Mouse (Mus musculus): ENCODE data around the gene Ap1g1. TPM values are rescaled to one million over a fixed set of nuclear protein-coding genes. Genes with fewer than 3 reads are reported as not detected.

The Ap1g1 gene
- polyA plus RNA-seq, 1 experiment, result not detected

DNA sequence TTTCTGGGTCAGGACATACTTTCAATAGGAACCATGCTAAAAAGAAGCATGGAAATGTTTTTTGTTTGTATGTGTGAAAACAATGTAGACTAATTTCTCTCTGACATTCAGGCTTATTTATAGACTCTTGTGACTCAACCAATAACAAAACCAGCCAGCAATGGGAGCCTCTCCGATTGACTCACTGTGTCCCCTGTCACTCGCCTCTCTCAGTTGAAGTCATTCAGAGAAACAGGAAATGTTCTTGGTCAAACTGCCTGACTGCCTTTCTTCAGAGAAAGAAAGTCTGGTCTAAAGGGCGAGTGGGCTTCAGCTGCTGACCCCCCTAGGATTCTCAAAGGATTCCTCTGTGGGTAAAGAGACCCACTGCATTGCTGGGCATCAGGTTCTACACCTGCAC, 5.2 kb upstream of the Ap1g1 start:
- TF ChIP-seq POLR2A (IDR thresholded peaks at IDR 0.05; ENCODE audit: insufficient read depth, low read depth, low read length), result no peak
- TF ChIP-seq CTCF (IDR thresholded peaks at IDR 0.05; ENCODE audit: insufficient read depth, low read depth, low read length), result no peak
- peaks cover 3% of the 10 kb centered on the region; the same call in 1 of the 2 replicates for H3K4me1 ChIP-seq (ENCODE audit: control insufficient read depth, insufficient read depth, low read length)
- no peak overlapping the region for H3K27ac ChIP-seq (ENCODE audit: insufficient read depth, low read depth, low read length)
- whole genome bisulfite sequencing, result 29% methylated on average over 3 of the region's 3 CpGs
- no peak overlapping the region for H3K4me3 ChIP-seq (ENCODE audit: insufficient read depth, low read depth, low read length)

DNA sequence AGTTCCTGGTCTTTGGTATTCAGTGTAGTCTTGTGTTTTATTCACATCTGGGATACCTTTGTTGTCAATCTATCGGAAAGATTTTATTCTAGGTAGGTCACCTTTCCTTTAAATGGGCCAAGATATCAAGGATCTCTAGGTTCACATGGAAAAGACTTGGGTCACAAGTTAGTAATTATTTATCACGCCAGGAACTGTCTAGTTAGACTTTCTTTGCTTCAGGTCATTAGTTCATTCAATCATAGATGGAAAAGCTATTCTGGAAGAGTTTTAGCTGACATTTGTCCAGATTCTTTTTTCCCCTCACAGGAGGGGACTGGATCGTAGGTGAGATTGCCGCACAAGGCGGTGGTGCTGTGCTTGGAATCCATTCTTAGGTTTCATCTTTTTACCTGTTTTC, 503 bp upstream of the Ap1g1 start:
- peaks cover 3% of the 10 kb centered on the region; the same call in 1 of the 2 replicates for H3K4me1 ChIP-seq (ENCODE audit: control insufficient read depth, insufficient read depth, low read length)
- TF ChIP-seq CTCF (IDR thresholded peaks at IDR 0.05; ENCODE audit: insufficient read depth, low read depth, low read length), result no peak
- no peak for TF ChIP-seq POLR2A (IDR thresholded peaks at IDR 0.05; ENCODE audit: insufficient read depth, low read depth, low read length)
- H3K4me3 ChIP-seq (ENCODE audit: insufficient read depth, low read depth, low read length), result 0 out of 2 replicates have a peak overlapping the region, but pooled peaks have one; percentile 87
- no peak overlapping the region for H3K27ac ChIP-seq (ENCODE audit: insufficient read depth, low read depth, low read length)
- 21% methylated on average over 5 of the region's 5 CpGs for WGBS

DNA sequence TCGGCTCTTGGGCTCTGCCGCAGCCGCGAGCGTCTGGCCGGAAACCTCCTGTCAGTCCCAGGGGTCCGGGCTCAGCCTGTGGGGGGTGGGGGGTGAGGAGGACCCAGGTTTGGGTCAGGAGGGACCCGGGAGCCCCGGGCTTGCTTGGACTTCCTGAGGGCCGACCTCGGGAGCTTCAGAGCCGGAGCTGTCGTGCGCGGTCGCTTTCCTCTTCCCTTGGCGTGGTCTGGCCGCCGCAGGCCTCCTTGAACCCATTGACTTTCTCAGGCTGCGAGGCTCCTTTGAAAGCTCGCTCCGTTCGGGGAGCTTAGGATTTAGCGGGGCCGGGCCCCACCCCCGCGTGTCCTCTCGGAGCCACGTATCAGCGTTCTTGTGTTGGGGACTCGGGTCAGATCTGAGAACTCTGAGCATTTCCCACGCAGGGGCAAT, 653 bp downstream of the Ap1g1 start:
- Histone ChIP-seq H3K4me3 (ENCODE audit: insufficient read depth, low read depth, low read length) (peak overlapping the region; percentile 87), H3K27ac (ENCODE audit: insufficient read depth, low read depth, low read length) (peak overlapping the region; percentile 99), H3K4me1 (ENCODE audit: control insufficient read depth, insufficient read depth, low read length) (no peaks in the 10 kb centered on the region)
- no peak for TF ChIP-seq POLR2A (IDR thresholded peaks at IDR 0.05; ENCODE audit: insufficient read depth, low read depth, low read length)
- no peak for TF ChIP-seq CTCF (IDR thresholded peaks at IDR 0.05; ENCODE audit: insufficient read depth, low read depth, low read length)
- under 1% methylated on average over 32 of the region's 32 CpGs for WGBS

DNA sequence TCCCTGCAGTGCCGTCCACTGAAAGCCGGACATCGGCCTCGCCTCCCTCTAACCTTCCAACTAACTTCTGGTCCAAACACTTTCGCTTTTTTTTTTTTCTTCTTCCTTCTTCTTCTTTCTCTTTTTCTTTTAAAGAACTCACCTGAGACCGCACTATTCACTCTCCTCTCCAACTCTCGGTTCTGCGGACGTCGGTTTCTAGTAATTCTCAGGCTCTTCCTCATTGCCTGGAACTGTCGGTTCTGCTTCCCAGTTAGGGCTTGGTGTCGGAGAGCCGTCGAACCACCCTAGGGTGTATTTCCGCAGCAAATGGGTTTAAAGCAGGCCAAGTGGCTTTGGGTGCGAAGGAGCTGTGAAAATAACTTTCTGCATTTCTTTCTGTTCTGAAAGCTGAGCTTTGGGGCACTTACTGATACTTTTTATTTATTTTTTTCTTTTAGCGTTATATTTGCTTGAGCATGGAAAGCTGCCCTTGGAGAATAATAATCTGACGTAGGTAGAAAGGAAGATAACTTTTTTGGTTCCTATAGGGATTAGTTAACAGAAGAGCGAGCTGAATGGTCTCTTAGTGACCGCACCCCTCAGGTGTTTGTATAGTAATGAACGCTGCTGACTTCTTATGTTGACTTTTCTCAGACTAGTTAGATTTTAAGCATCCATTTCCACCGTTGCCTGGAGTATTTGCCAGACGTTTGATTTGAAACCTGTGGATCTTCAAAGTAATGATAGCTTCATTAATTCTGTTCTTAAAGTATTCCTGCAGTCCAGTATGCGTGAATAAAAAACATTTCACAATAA, 1.3 kb downstream of the Ap1g1 start:
- no peak overlapping the region; the same call in 1 of the 2 replicates for H3K27ac ChIP-seq (ENCODE audit: insufficient read depth, low read depth, low read length)
- 16% methylated on average over 24 of the region's 24 CpGs for WGBS
- H3K4me3 ChIP-seq (ENCODE audit: insufficient read depth, low read depth, low read length), result peak overlapping the region; percentile 87
- H3K4me1 ChIP-seq (ENCODE audit: control insufficient read depth, insufficient read depth, low read length), result no peaks in the 10 kb centered on the region
- TF ChIP-seq CTCF (IDR thresholded peaks at IDR 0.05; ENCODE audit: insufficient read depth, low read depth, low read length), result no peak
- TF ChIP-seq POLR2A (IDR thresholded peaks at IDR 0.05; ENCODE audit: insufficient read depth, low read depth, low read length), result no peak

DNA sequence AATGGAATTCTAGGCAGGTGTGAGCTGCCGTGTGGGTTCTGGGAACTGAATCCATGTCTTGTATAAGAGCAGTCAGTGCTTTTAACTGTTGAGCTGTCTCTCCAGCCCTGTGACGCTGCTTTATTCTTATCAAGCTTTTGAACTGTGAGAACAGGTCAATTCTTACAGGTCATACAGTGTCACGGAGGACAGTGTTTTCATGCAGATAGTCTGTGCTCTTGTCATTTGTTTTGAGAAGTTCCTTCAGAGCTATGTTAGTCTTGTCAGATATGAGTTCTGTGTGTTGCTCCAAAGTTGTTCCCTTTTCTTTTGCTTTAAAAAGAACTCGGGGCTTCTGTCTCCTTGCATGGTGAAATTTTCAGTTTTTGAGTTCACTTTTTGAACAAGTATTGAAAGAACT, 2.2 kb downstream of the Ap1g1 start:
- 48% methylated on average over 4 of the region's 4 CpGs for WGBS
- TF ChIP-seq POLR2A (IDR thresholded peaks at IDR 0.05; ENCODE audit: insufficient read depth, low read depth, low read length), result no peak
- TF ChIP-seq CTCF (IDR thresholded peaks at IDR 0.05; ENCODE audit: insufficient read depth, low read depth, low read length), result no peak
- Histone ChIP-seq H3K4me3 (ENCODE audit: insufficient read depth, low read depth, low read length) (no peak overlapping the region), H3K4me1 (ENCODE audit: control insufficient read depth, insufficient read depth, low read length) (no peaks in the 10 kb centered on the region), H3K27ac (ENCODE audit: insufficient read depth, low read depth, low read length) (no peak overlapping the region)

DNA sequence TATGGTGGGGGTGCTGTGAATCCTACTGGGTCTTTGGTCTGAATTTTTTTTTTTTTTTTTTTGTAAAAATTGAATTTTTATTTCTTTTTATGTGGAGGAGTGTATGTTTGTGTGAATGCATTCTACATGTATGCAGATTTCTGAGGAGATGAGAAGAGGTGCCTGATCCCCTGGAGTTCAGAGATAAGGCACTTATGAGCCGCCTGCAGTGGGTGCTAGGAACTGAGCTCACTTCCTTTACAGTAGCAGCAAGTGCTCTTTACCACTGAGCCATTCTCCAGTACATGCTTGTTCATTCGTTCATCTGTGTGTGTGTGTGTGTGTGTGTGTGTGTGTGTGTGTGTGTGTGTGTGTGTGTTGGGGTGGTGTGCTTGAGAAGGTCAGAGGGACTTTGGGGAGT, 12.6 kb downstream of the Ap1g1 start:
- TF ChIP-seq POLR2A (IDR thresholded peaks at IDR 0.05; ENCODE audit: insufficient read depth, low read depth, low read length) (no peak), CTCF (IDR thresholded peaks at IDR 0.05; ENCODE audit: insufficient read depth, low read depth, low read length) (no peak)
- Histone ChIP-seq H3K4me1 (ENCODE audit: control insufficient read depth, insufficient read depth, low read length) (no peaks in the 10 kb centered on the region), H3K4me3 (ENCODE audit: insufficient read depth, low read depth, low read length) (no peak overlapping the region), H3K27ac (ENCODE audit: insufficient read depth, low read depth, low read length) (no peak overlapping the region)
- WGBS, result 91% methylated on average over 2 of the region's 2 CpGs

DNA sequence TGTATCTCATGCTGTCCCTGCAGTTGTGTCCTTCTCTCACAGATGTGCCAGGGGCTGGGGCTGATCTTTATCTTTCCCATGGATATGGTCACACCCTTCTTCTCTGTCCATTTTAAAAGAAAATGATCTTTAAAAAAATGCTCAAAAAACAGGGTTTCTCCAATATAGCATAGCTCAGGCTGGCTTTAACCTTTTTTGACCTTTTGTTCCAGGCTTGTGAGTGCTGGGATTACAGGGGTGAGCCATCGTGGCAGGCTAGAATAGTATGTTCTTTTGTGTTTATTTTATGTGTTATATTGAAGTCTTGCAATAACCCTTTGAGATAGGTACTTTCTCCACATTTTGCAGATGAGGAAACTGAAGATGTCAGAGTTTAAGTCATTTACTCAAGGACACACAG, 16.8 kb downstream of the Ap1g1 start:
- Histone ChIP-seq H3K4me1 (ENCODE audit: control insufficient read depth, insufficient read depth, low read length) (no peaks in the 10 kb centered on the region), H3K4me3 (ENCODE audit: insufficient read depth, low read depth, low read length) (no peak overlapping the region), H3K27ac (ENCODE audit: insufficient read depth, low read depth, low read length) (no peak overlapping the region)
- no peak for TF ChIP-seq POLR2A (IDR thresholded peaks at IDR 0.05; ENCODE audit: insufficient read depth, low read depth, low read length)
- TF ChIP-seq CTCF (IDR thresholded peaks at IDR 0.05; ENCODE audit: insufficient read depth, low read depth, low read length), result no peak
- 30% methylated on average over 1 of the region's 1 CpGs for WGBS

DNA sequence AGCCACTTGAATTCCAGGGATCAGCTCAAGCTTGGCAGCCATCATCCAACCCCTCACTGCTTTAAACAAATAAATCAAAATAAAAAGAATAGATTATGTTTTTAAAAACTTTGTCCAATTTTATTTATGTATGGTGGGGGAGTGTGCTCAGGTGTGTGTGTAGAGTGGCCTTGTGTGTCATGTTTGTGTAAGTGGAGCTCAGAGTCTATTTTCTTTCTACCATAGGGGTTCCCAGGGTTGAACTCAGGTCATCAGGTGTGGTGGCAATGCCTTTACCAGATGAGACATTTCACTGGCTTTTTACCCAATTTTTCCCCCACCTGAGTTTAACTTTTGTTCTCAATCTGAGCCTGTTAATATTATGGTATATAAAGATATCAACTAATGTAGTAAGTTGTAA, 20.4 kb downstream of the Ap1g1 start:
- H3K4me3 ChIP-seq (ENCODE audit: insufficient read depth, low read depth, low read length), result no peak overlapping the region
- TF ChIP-seq CTCF (IDR thresholded peaks at IDR 0.05; ENCODE audit: insufficient read depth, low read depth, low read length) (no peak), POLR2A (IDR thresholded peaks at IDR 0.05; ENCODE audit: insufficient read depth, low read depth, low read length) (no peak)

DNA sequence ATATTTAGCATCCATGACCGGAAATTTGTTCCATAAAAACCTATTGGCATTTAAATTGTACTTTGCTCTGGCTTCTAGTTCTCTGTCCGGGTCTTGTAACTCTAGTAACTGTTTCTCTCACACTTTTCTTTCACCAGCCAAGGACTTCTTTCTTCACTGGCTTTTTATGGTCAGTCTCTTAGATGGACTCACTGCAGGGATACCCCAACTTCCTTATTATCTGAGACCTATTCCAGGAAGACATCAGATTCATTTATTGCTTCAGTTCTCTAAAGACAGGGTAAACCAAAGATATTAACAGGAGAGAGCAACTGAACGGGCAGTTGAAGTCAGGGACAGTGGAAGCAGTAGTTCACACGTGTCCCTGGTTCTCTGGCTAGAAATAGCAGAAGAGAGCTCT, 20.9 kb downstream of the Ap1g1 start:
- Histone ChIP-seq H3K27ac (ENCODE audit: insufficient read depth, low read depth, low read length) (no peak overlapping the region), H3K4me1 (ENCODE audit: control insufficient read depth, insufficient read depth, low read length) (no peaks in the 10 kb centered on the region), H3K4me3 (ENCODE audit: insufficient read depth, low read depth, low read length) (no peak overlapping the region)
- WGBS, result 56% methylated on average over 4 of the region's 4 CpGs
- TF ChIP-seq POLR2A (IDR thresholded peaks at IDR 0.05; ENCODE audit: insufficient read depth, low read depth, low read length), result no peak
- TF ChIP-seq CTCF (IDR thresholded peaks at IDR 0.05; ENCODE audit: insufficient read depth, low read depth, low read length), result no peak

More for the DNA sequence above, 20.4 kb downstream of the Ap1g1 start:
- Histone ChIP-seq H3K4me1 (ENCODE audit: control insufficient read depth, insufficient read depth, low read length) (no peaks in the 10 kb centered on the region), H3K27ac (ENCODE audit: insufficient read depth, low read depth, low read length) (no peak overlapping the region)

Data from olfactory bulb, adult 2 months (tissue).